24 mouse cellular contexts compared by ENCODE assay signal in the genomic region with DNA sequence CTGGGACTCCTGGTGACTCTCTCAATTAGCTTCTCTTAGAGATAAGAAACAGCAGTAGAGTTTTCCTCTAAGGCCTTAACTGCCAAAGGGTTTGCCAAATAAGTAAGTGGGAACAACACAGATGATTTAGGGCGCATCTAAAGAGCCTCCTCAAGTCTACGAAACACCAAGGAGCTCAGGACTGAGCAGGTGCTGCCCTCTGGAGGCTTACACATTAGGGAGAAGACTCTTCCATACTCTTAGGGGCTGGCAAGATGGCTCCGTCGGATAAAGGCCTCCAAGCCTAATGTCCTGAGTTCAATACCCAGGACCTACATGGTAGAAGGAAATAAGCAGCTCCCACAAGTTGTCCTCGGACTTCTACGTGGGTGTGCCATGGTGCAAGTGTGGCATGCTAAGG. TPM values are rescaled to one million over a fixed set of nuclear protein-coding genes. Genes with fewer than 3 reads are reported as not detected.
DNase-seq lines count a peak whose midpoint lies in the region; ATAC-seq and TF ChIP-seq lines count a peak whose summit lies in the region.
"Had no signal": no experiment of that assay in that cellular context is flagged by ENCODE, and none has a peak within 500 bp of the region (broad histone marks: within the 10 kb centered on the region; RNA-seq: fewer than 3 reads in every experiment).

No protein-coding gene starts in this region.

- H3K27ac ChIP-seq in kidney, adult 2 months (ENCODE audit: insufficient read depth, low read depth, low read length): no peak overlapping the region
- H3K27ac ChIP-seq in liver, embryonic 14.5 days: no peak overlapping the region
- H3K27ac ChIP-seq in liver, embryonic 11.5 days (ENCODE audit: low read depth, low read length): no peak overlapping the region
- no peak overlapping the region for H3K27ac ChIP-seq in ES-Bruce4 (ENCODE audit: insufficient read depth, low read length)
- H3K27ac ChIP-seq: embryonic facial prominence, embryonic 13.5 days; forebrain, embryonic 15.5 days; heart, embryonic 15.5 days; hindbrain, embryonic 10.5 days; hindbrain, postnatal 0 days; limb, embryonic 15.5 days; lung, embryonic 15.5 days had no signal

- DNase-seq in kidney, adult 2 months: peak; percentile 35
- no peak for DNase-seq in kidney, postnatal 4 days
- no peak for DNase-seq in liver, embryonic 14.5 days (ENCODE audit: low read depth in 3 of 3, low spot score in 3 of 3)
- no peak for DNase-seq in liver, embryonic 11.5 days (ENCODE audit: low spot score)
- DNase-seq in kidney, postnatal 14 days: peak; percentile 28
- DNase-seq in adrenal gland, postnatal 4 days (ENCODE audit: low spot score in 2 of 2): no peak
- DNase-seq in thymus, postnatal 14 days: no peak
- DNase-seq: B cell, adult 2 months; cerebellum, adult 8-10 months; gastrocnemius, postnatal 25 days; right cerebral cortex, postnatal 25 days; thymus, postnatal 36 days had no signal

- no peak overlapping the region for H3K4me3 ChIP-seq in kidney, adult 2 months (ENCODE audit: insufficient read depth, low read depth, low read length)
- H3K4me3 ChIP-seq in liver, embryonic 14.5 days (ENCODE audit: insufficient read depth in 1 of 2, low read depth in 2 of 2, low read length in 2 of 2): no peak overlapping the region
- no peak overlapping the region for H3K4me3 ChIP-seq in liver, embryonic 11.5 days (ENCODE audit: low read depth, low read length)
- no peak overlapping the region for H3K4me3 ChIP-seq in ES-Bruce4 (ENCODE audit: low read depth, low read length)
- H3K4me3 ChIP-seq: embryonic facial prominence, embryonic 13.5 days; forebrain, embryonic 15.5 days; heart, embryonic 15.5 days; hindbrain, embryonic 10.5 days; limb, embryonic 15.5 days; lung, embryonic 15.5 days had no signal

- ATAC-seq in liver, embryonic 14.5 days (ENCODE audit: insufficient read depth): no peak
- no peak for ATAC-seq in liver, embryonic 11.5 days (replicated peaks; ENCODE audit: low FRiP score)
- ATAC-seq: forebrain, embryonic 15.5 days; hindbrain, postnatal 0 days had no signal

- H3K4me2 ChIP-seq in liver, embryonic 14.5 days (ENCODE audit: low read depth): no peak overlapping the region
- H3K4me2 ChIP-seq in liver, embryonic 11.5 days: no peak overlapping the region
- H3K4me2 ChIP-seq: embryonic facial prominence, embryonic 13.5 days; forebrain, embryonic 15.5 days; heart, embryonic 15.5 days; limb, embryonic 15.5 days; lung, embryonic 15.5 days; midbrain, embryonic 11.5 days had no signal

- no peaks in the 10 kb centered on the region for H3K9me3 ChIP-seq in liver, embryonic 14.5 days (ENCODE audit: control insufficient read depth, low read length)
- no peaks in the 10 kb centered on the region for H3K9me3 ChIP-seq in liver, embryonic 11.5 days (ENCODE audit: control insufficient read depth, low read length)
- H3K9me3 ChIP-seq in ES-Bruce4 (replicated peaks; ENCODE audit: control insufficient read depth, insufficient read depth, low read length, poor library complexity, severe bottlenecking): no peaks in the 10 kb centered on the region
- H3K9me3 ChIP-seq: embryonic facial prominence, embryonic 13.5 days; forebrain, embryonic 15.5 days; heart, embryonic 15.5 days; hindbrain, embryonic 10.5 days; limb, embryonic 15.5 days; lung, embryonic 15.5 days had no signal

- TF ChIP-seq EP300 in liver, embryonic 14.5 days (IDR thresholded peaks at IDR 0.05; ENCODE audit: low read depth): no peak
- TF ChIP-seq EP300 in ES-Bruce4 (IDR thresholded peaks at IDR 0.05; ENCODE audit: insufficient read depth, low read depth, low read length): no peak

- no peak for TF ChIP-seq POLR2A in kidney, adult 2 months (IDR thresholded peaks at IDR 0.05; ENCODE audit: low read depth, low read length)
- no peak for TF ChIP-seq POLR2A in ES-Bruce4 (IDR thresholded peaks at IDR 0.05; ENCODE audit: insufficient read depth, low read length)

- peaks cover 13% of the 10 kb centered on the region; the same call in 1 of the 2 replicates for H3K4me1 ChIP-seq in kidney, adult 2 months (ENCODE audit: control insufficient read depth, insufficient read depth, low read length)
- no peaks in the 10 kb centered on the region for H3K4me1 ChIP-seq in liver, embryonic 14.5 days (replicated peaks; ENCODE audit: control insufficient read depth in 2 of 2, insufficient read depth in 2 of 2, low read length in 1 of 2)
- no peaks in the 10 kb centered on the region for H3K4me1 ChIP-seq in liver, embryonic 11.5 days (replicated peaks; ENCODE audit: control insufficient read depth, insufficient read depth, low read length)
- peaks cover 5% of the 10 kb centered on the region for H3K4me1 ChIP-seq in ES-Bruce4 (ENCODE audit: control insufficient read depth, insufficient read depth, low read length)
- H3K4me1 ChIP-seq: embryonic facial prominence, embryonic 13.5 days; forebrain, embryonic 15.5 days; heart, embryonic 15.5 days had no signal

- no peaks in the 10 kb centered on the region for H3K36me3 ChIP-seq in kidney, adult 2 months (ENCODE audit: control insufficient read depth, insufficient read depth, low read length)
- no peaks in the 10 kb centered on the region for H3K36me3 ChIP-seq in liver, embryonic 14.5 days (replicated peaks; ENCODE audit: control insufficient read depth, insufficient read depth, low read depth)
- H3K36me3 ChIP-seq in liver, embryonic 11.5 days (ENCODE audit: control insufficient read depth, insufficient read depth, low read length): no peaks in the 10 kb centered on the region
- H3K36me3 ChIP-seq in ES-Bruce4 (ENCODE audit: control insufficient read depth, insufficient read depth, low read length, poor library complexity, severe bottlenecking): no peaks in the 10 kb centered on the region
- H3K36me3 ChIP-seq: embryonic facial prominence, embryonic 13.5 days; forebrain, embryonic 15.5 days; heart, embryonic 15.5 days; hindbrain, embryonic 10.5 days; limb, embryonic 15.5 days; lung, embryonic 15.5 days had no signal

- 73% methylated on average over 6 of the region's 6 CpGs for WGBS in kidney, adult 2 months
- 60% methylated on average over 6 of the region's 6 CpGs for whole genome bisulfite sequencing in liver, embryonic 14.5 days (ENCODE audit: insufficient replicate concordance)
- WGBS in liver, embryonic 11.5 days: 74% methylated on average over 6 of the region's 6 CpGs

- no peak overlapping the region for H3K9ac ChIP-seq in liver, embryonic 14.5 days (replicated peaks)
- no peak overlapping the region for H3K9ac ChIP-seq in liver, embryonic 11.5 days (ENCODE audit: low read depth, low read length)
- H3K9ac ChIP-seq in ES-Bruce4 (ENCODE audit: low read depth, poor library complexity, severe bottlenecking): no peak overlapping the region
- H3K9ac ChIP-seq: embryonic facial prominence, embryonic 13.5 days; forebrain, embryonic 15.5 days; heart, embryonic 15.5 days; limb, embryonic 15.5 days; lung, embryonic 15.5 days had no signal

- H3K27me3 ChIP-seq in kidney, adult 2 months (replicated peaks; ENCODE audit: control insufficient read depth, insufficient read depth, low read length): no peaks in the 10 kb centered on the region
- no peaks in the 10 kb centered on the region for H3K27me3 ChIP-seq in liver, embryonic 14.5 days (ENCODE audit: control insufficient read depth, insufficient read depth, low read length)
- H3K27me3 ChIP-seq in liver, embryonic 11.5 days (replicated peaks; ENCODE audit: control insufficient read depth, insufficient read depth, low read length): no peaks in the 10 kb centered on the region
- no peaks in the 10 kb centered on the region for H3K27me3 ChIP-seq in ES-Bruce4 (ENCODE audit: control insufficient read depth, insufficient read depth, low read length, poor library complexity, severe bottlenecking)
- H3K27me3 ChIP-seq: embryonic facial prominence, embryonic 13.5 days; forebrain, embryonic 15.5 days; heart, embryonic 15.5 days; limb, embryonic 15.5 days; lung, embryonic 15.5 days had no signal

- peak; percentile 52 for TF ChIP-seq CTCF in kidney, adult 2 months (conservative IDR thresholded peaks at IDR 0.05; ENCODE audit: insufficient read depth, insufficient read length, low read depth, low read length)
- peak; percentile 31 for TF ChIP-seq CTCF in liver, embryonic 14.5 days (IDR thresholded peaks at IDR 0.05; ENCODE audit: low read depth)
- TF ChIP-seq CTCF in ES-Bruce4 (IDR thresholded peaks at IDR 0.05; ENCODE audit: low read depth, low read length): peak; percentile 27

RNA-seq across cellular contexts. Expression of gene Ihh, which starts 22.1 kb away (rescaled TPM):
- polyA plus RNA-seq in kidney, adult 2 months (2012; rRNA removed): 30.3 and 43.5 TPM in 2 replicates
- polyA plus RNA-seq in liver, embryonic 14.5 days (2012; rRNA removed): 2.4 and 3.4 TPM in 2 replicates
- 1.5 and 1.7 TPM in 2 replicates for polyA plus RNA-seq in liver, embryonic 14.5 days (2014; fragmentation: Nextera tagmentation; extraction: Ambion mirVana)
- 2.2 and 2.7 TPM in 2 replicates for polyA plus RNA-seq in liver, embryonic 11.5 days (2014; fragmentation: Nextera tagmentation; extraction: Ambion mirVana)
- polyA plus RNA-seq in ES-Bruce4 (2011; ENCODE audit: insufficient read depth, insufficient read length, low read depth, missing spikeins): 0.24 TPM in 1 of 2 replicates, not detected in the other
- under 1 TPM; 0.45 to 0.70 TPM for total RNA-seq in adrenal gland, postnatal 4 days (2021)

RNA-seq across cellular contexts. Expression of gene Cfap65, which starts 38.2 kb away (rescaled TPM):
- 1.6 and 2.4 TPM in 2 replicates for polyA plus RNA-seq in kidney, adult 2 months (2012; rRNA removed)
- polyA plus RNA-seq in liver, embryonic 14.5 days (2012; rRNA removed): under 0.01 and 0.01 TPM in 2 replicates
- not detected in 2 replicates for polyA plus RNA-seq in liver, embryonic 14.5 days (2014; fragmentation: Nextera tagmentation; extraction: Ambion mirVana)
- polyA plus RNA-seq in liver, embryonic 11.5 days (2014; fragmentation: Nextera tagmentation; extraction: Ambion mirVana): not detected in 2 replicates
- 0.17 TPM in 1 of 2 replicates, not detected in the other for polyA plus RNA-seq in ES-Bruce4 (2011; ENCODE audit: insufficient read depth, insufficient read length, low read depth, missing spikeins)
- total RNA-seq in adrenal gland, postnatal 4 days (2021): not detected
- total RNA-seq: adrenal gland, adult 18-20 months; ES-E14; gastrocnemius, postnatal 25 days; heart, adult 8-10 months had no signal
- polyA plus RNA-seq: embryonic facial prominence, embryonic 13.5 days; heart, embryonic 15.5 days; limb, embryonic 15.5 days had no signal

Comparison
In these comparisons a context has a peak if more than half of its experiments do, and no peak if none do; other contexts are left out.
1. DNase-seq: peak in kidney, adult 2 months (single experiment) and kidney, postnatal 14 days (single experiment); none in kidney, postnatal 4 days (0 of 2), liver, embryonic 14.5 days (0 of 3), liver, embryonic 11.5 days (single experiment), adrenal gland, postnatal 4 days (0 of 2) and thymus, postnatal 14 days (single experiment).
2. Peak in every context shown above with its lines, with median percentiles within 50 percentile points of each other: CTCF ChIP-seq.